10 mouse cellular contexts compared by ENCODE assay signal in the genomic region with DNA sequence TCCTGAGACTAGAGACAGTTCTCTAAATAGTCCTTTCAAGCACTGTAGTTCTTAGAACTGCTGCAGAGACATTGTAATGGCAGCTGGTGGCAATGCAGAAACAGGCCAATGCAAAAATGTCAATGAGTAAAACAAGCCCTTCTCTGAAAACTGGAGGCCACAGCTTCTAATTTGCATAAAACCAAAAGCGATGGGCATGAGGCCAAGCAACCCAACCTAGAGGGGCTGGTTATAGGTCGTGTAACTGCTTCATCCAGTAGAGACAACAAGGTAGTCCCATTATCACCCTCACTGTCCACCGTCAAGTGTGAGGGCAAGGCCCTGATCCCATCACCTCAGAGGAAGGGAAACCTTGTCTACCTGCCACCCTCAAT.
DNase-seq lines count a peak whose midpoint lies in the region; ATAC-seq and TF ChIP-seq lines count a peak whose summit lies in the region.
"Had no signal": no experiment of that assay in that cellular context is flagged by ENCODE, and none has a peak within 500 bp of the region (broad histone marks: within the 10 kb centered on the region; RNA-seq: fewer than 3 reads in every experiment).

No protein-coding gene starts in this region.

- no peak overlapping the region for H3K4me2 ChIP-seq in intestine, embryonic 14.5 days (ENCODE audit: low read length)
- H3K4me2 ChIP-seq in intestine, postnatal 0 days (replicated peaks; ENCODE audit: low read depth): no peak overlapping the region
- H3K4me2 ChIP-seq in neural tube, embryonic 13.5 days: no peak overlapping the region
- H3K4me2 ChIP-seq in forebrain, embryonic 14.5 days (ENCODE audit: low read length): no peak overlapping the region
- H3K4me2 ChIP-seq in midbrain, embryonic 14.5 days (ENCODE audit: low read length): no peak overlapping the region
- H3K4me2 ChIP-seq in lung, postnatal 0 days (replicated peaks; ENCODE audit: low read depth, low read length): no peak overlapping the region
- H3K4me2 ChIP-seq: embryonic facial prominence, embryonic 12.5 days had no signal

- H3K36me3 ChIP-seq in intestine, embryonic 14.5 days (ENCODE audit: control insufficient read depth, insufficient read depth, low read length): no peaks in the 10 kb centered on the region
- H3K36me3 ChIP-seq in intestine, postnatal 0 days (ENCODE audit: control insufficient read depth, insufficient read depth): no peaks in the 10 kb centered on the region
- no peaks in the 10 kb centered on the region for H3K36me3 ChIP-seq in neural tube, embryonic 13.5 days
- no peaks in the 10 kb centered on the region for H3K36me3 ChIP-seq in forebrain, embryonic 14.5 days (ENCODE audit: control insufficient read depth, insufficient read depth, low read length)
- no peaks in the 10 kb centered on the region for H3K36me3 ChIP-seq in midbrain, embryonic 14.5 days (ENCODE audit: control insufficient read depth, insufficient read depth, low read length)
- no peaks in the 10 kb centered on the region for H3K36me3 ChIP-seq in lung, postnatal 0 days (ENCODE audit: insufficient read depth, low read length)
- H3K36me3 ChIP-seq: embryonic facial prominence, embryonic 12.5 days had no signal

- H3K9me3 ChIP-seq in intestine, embryonic 14.5 days (ENCODE audit: control insufficient read depth, low read length): no peaks in the 10 kb centered on the region
- H3K9me3 ChIP-seq in intestine, postnatal 0 days (ENCODE audit: control insufficient read depth): no peaks in the 10 kb centered on the region
- no peaks in the 10 kb centered on the region for H3K9me3 ChIP-seq in neural tube, embryonic 13.5 days
- H3K9me3 ChIP-seq in forebrain, embryonic 14.5 days (replicated peaks; ENCODE audit: control insufficient read depth, low read length): no peaks in the 10 kb centered on the region
- H3K9me3 ChIP-seq in midbrain, embryonic 14.5 days (ENCODE audit: control insufficient read depth, low read length): no peaks in the 10 kb centered on the region
- no peaks in the 10 kb centered on the region for H3K9me3 ChIP-seq in lung, postnatal 0 days (ENCODE audit: low read length)
- H3K9me3 ChIP-seq: embryonic facial prominence, embryonic 12.5 days had no signal

- 58% methylated on average over 3 of the region's 3 CpGs for WGBS in intestine, embryonic 14.5 days
- 67% methylated on average over 3 of the region's 3 CpGs for WGBS in intestine, postnatal 0 days
- 44% methylated on average over 3 of the region's 3 CpGs for WGBS in neural tube, embryonic 13.5 days
- 16% methylated on average over 3 of the region's 3 CpGs for WGBS in forebrain, embryonic 14.5 days
- 29% methylated on average over 3 of the region's 3 CpGs for WGBS in midbrain, embryonic 14.5 days
- WGBS in lung, postnatal 0 days: 60% methylated on average over 3 of the region's 3 CpGs

- no peaks in the 10 kb centered on the region for H3K27me3 ChIP-seq in intestine, embryonic 14.5 days (replicated peaks; ENCODE audit: control insufficient read depth, insufficient read depth, low read length)
- no peaks in the 10 kb centered on the region for H3K27me3 ChIP-seq in intestine, postnatal 0 days (replicated peaks; ENCODE audit: control insufficient read depth, insufficient read depth, low read length)
- H3K27me3 ChIP-seq in neural tube, embryonic 13.5 days: no peaks in the 10 kb centered on the region
- no peaks in the 10 kb centered on the region for H3K27me3 ChIP-seq in forebrain, embryonic 14.5 days (replicated peaks; ENCODE audit: control insufficient read depth, insufficient read depth, low read length)
- no peaks in the 10 kb centered on the region for H3K27me3 ChIP-seq in midbrain, embryonic 14.5 days (ENCODE audit: control insufficient read depth, insufficient read depth, low read length)
- H3K27me3 ChIP-seq in lung, postnatal 0 days (replicated peaks; ENCODE audit: insufficient read depth, low read length): no peaks in the 10 kb centered on the region
- H3K27me3 ChIP-seq: embryonic facial prominence, embryonic 12.5 days had no signal

- no peak overlapping the region for H3K4me3 ChIP-seq in intestine, embryonic 14.5 days (ENCODE audit: low read depth, low read length)
- no peak overlapping the region for H3K4me3 ChIP-seq in intestine, postnatal 0 days (ENCODE audit: low read depth, low read length)
- H3K4me3 ChIP-seq in neural tube, embryonic 13.5 days: no peak overlapping the region
- H3K4me3 ChIP-seq in forebrain, embryonic 14.5 days (ENCODE audit: low read depth, low read length): no peak overlapping the region
- H3K4me3 ChIP-seq in midbrain, embryonic 14.5 days (replicated peaks; ENCODE audit: low read depth, low read length): no peak overlapping the region
- H3K4me3 ChIP-seq in lung, postnatal 0 days (ENCODE audit: low read depth, low read length): no peak overlapping the region
- H3K4me3 ChIP-seq: embryonic facial prominence, embryonic 12.5 days had no signal

- peaks cover 13% of the 10 kb centered on the region; the same call in 1 of the 2 replicates for H3K4me1 ChIP-seq in intestine, embryonic 14.5 days (replicated peaks; ENCODE audit: control insufficient read depth, insufficient read depth, low read length)
- 0 out of 2 replicates have a peak, but pooled peaks cover 4% of the 10 kb centered on the region for H3K4me1 ChIP-seq in intestine, postnatal 0 days (replicated peaks; ENCODE audit: control insufficient read depth, insufficient read depth, low read length)
- H3K4me1 ChIP-seq in neural tube, embryonic 13.5 days (replicated peaks): peaks cover 24% of the 10 kb centered on the region
- peaks cover 19% of the 10 kb centered on the region for H3K4me1 ChIP-seq in forebrain, embryonic 14.5 days (ENCODE audit: control insufficient read depth, insufficient read depth, low read length)
- H3K4me1 ChIP-seq in midbrain, embryonic 14.5 days (ENCODE audit: control insufficient read depth, insufficient read depth, low read length): peaks cover 8% of the 10 kb centered on the region
- H3K4me1 ChIP-seq in lung, postnatal 0 days (ENCODE audit: insufficient read depth, low read depth, low read length): peaks cover 4% of the 10 kb centered on the region; the same call in 1 of the 2 replicates

- no peak for TF ChIP-seq CTCF in intestine, postnatal 0 days (IDR thresholded peaks at IDR 0.05; ENCODE audit: low read depth)
- no peak for TF ChIP-seq CTCF in lung, postnatal 0 days (IDR thresholded peaks at IDR 0.05)

- no peak overlapping the region for H3K9ac ChIP-seq in intestine, embryonic 14.5 days (ENCODE audit: low read length)
- H3K9ac ChIP-seq in intestine, postnatal 0 days (ENCODE audit: low read depth, low read length): no peak overlapping the region
- no peak overlapping the region for H3K9ac ChIP-seq in neural tube, embryonic 13.5 days
- H3K9ac ChIP-seq in forebrain, embryonic 14.5 days (ENCODE audit: low read length): no peak overlapping the region
- H3K9ac ChIP-seq in midbrain, embryonic 14.5 days (replicated peaks; ENCODE audit: low read length): no peak overlapping the region
- no peak overlapping the region for H3K9ac ChIP-seq in lung, postnatal 0 days (replicated peaks; ENCODE audit: low read depth)
- H3K9ac ChIP-seq: embryonic facial prominence, embryonic 12.5 days had no signal

- no peak for ATAC-seq in intestine, embryonic 14.5 days (replicated peaks; ENCODE audit: low FRiP score, low TSS enrichment, low read depth)
- no peak for ATAC-seq in intestine, postnatal 0 days
- no peak for ATAC-seq in neural tube, embryonic 13.5 days (ENCODE audit: low read depth)
- peak; percentile 30; the same call in 1 of the 2 replicates for ATAC-seq in forebrain, embryonic 14.5 days
- ATAC-seq in midbrain, embryonic 14.5 days (ENCODE audit: low FRiP score, low TSS enrichment): no peak
- no peak for ATAC-seq in lung, postnatal 0 days

- no peak for DNase-seq in intestine, embryonic 14.5 days (ENCODE audit: low spot score)
- DNase-seq in neural tube, embryonic 10.5 days (ENCODE audit: extremely low spot score, low spot score): no peak
- DNase-seq in forebrain, embryonic 14.5 days (ENCODE audit: low spot score): peak; percentile 57
- peak; percentile 46 for DNase-seq in midbrain, embryonic 14.5 days
- no peak for DNase-seq in thymus, postnatal 0 days (ENCODE audit: low spot score)
- no peak for DNase-seq in lung, postnatal 0 days (ENCODE audit: low spot score)
- DNase-seq: cerebellum, adult 9-11 months had no signal

- TF ChIP-seq EP300 in lung, postnatal 0 days (IDR thresholded peaks at IDR 0.05): no peak

- H3K27ac ChIP-seq in intestine, embryonic 14.5 days (ENCODE audit: low read depth): peak overlapping the region; percentile 24
- no peak overlapping the region for H3K27ac ChIP-seq in intestine, postnatal 0 days (ENCODE audit: low read depth, low read length)
- peak overlapping the region; percentile 49; the same call in 1 of the 2 replicates for H3K27ac ChIP-seq in neural tube, embryonic 13.5 days (replicated peaks)
- H3K27ac ChIP-seq in forebrain, embryonic 14.5 days (ENCODE audit: low read depth, low read length): peak overlapping the region; percentile 72
- peak overlapping the region; percentile 61 for H3K27ac ChIP-seq in midbrain, embryonic 14.5 days (replicated peaks; ENCODE audit: low read depth, low read length)
- H3K27ac ChIP-seq in lung, postnatal 0 days (ENCODE audit: low read length): no peak overlapping the region
- H3K27ac ChIP-seq: embryonic facial prominence, embryonic 12.5 days had no signal

Comparison
In these comparisons a context has a peak if more than half of its experiments do, and no peak if none do; other contexts are left out.
1. H3K27ac ChIP-seq: peak in intestine, embryonic 14.5 days (single experiment), neural tube, embryonic 13.5 days (single experiment), forebrain, embryonic 14.5 days (single experiment) and midbrain, embryonic 14.5 days (single experiment); none in intestine, postnatal 0 days (single experiment) and lung, postnatal 0 days (single experiment).
2. DNase-seq: peak in forebrain, embryonic 14.5 days (single experiment) and midbrain, embryonic 14.5 days (single experiment); none in intestine, embryonic 14.5 days (single experiment), neural tube, embryonic 10.5 days (single experiment), thymus, postnatal 0 days (single experiment) and lung, postnatal 0 days (single experiment).